Mouse (Mus musculus) olfactory bulb, adult 2 months (tissue): ENCODE results near the gene Snx9. TPM values are rescaled to one million over a fixed set of nuclear protein-coding genes. Genes with fewer than 3 reads are reported as not detected.

Experiments used
- H3K27ac ChIP-seq: fragments of 200-500 bp; 2 replicates; pipeline ENCODE4 v1.5.1; 2012; ENCODE audit warnings: low read depth, low read length; ENCODE audit not compliant: insufficient read depth
- H3K4me1 ChIP-seq: fragments of 200-500 bp; 2 replicates; pipeline ENCODE4 v1.6.1; 2012; ENCODE audit warnings: low read length; ENCODE audit not compliant: control insufficient read depth, insufficient read depth
- H3K4me3 ChIP-seq: fragments of 200-500 bp; 2 replicates; pipeline ENCODE4 v1.5.1; 2012; ENCODE audit warnings: mild to moderate bottlenecking, low read depth, low read length, moderate library complexity; ENCODE audit not compliant: insufficient read depth
- CTCF ChIP-seq: fragments of 200-500 bp; IDR thresholded peaks from 2 replicates; pipeline ENCODE4 v1.5.1; 2012; ENCODE audit warnings: low read depth, mild to moderate bottlenecking, low read length, moderate library complexity; ENCODE audit not compliant: insufficient read depth
- POLR2A ChIP-seq: fragments of 200-500 bp; IDR thresholded peaks from 2 replicates; pipeline ENCODE4 v1.6.1; 2012; ENCODE audit warnings: mild to moderate bottlenecking, low read depth, low read length, moderate library complexity; ENCODE audit not compliant: insufficient read depth
- WGBS: fragments of 180-500 bp; shearing (Covaris S2); methylation state at CpG from one replicate; pipeline ENCODE4 v1.1.7; 2018; 5-methylcytosine and 5-hydroxymethylcytosine counted together
- polyA plus RNA-seq: library from polyadenylated mRNA; stranded (reverse); fragments of >200 nt; gene quantifications from 2 replicates; pipeline ENCODE4 v1.2.4, GENCODE M21; 2012; ENCODE audit warnings: low replicate concordance; ENCODE audit not compliant: missing spikeins, insufficient read depth, insufficient read length

The Snx9 gene
- polyA plus RNA-seq, 1 experiment, result not detected

DNA sequence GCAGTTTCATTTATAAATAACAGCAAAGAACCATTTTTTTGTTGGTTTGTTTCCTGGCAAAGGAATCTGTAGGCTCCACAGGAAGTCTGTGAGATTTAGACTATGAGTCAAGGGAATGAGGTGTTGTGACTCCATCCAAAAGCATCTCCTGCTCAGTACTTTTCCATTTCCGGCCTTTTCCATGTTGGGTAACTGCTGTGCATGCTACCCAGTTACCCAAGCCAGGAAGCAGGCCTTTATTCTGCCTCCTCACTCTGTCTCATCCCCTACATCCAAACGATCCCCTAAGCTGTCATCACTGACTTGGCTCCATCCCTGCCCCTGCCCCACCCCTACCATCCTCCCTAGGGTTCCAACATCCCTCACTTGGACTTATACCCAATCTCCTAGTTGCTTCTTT lies 18.6 kb upstream of the Snx9 start:
- Histone ChIP-seq H3K27ac (no peak overlapping the region), H3K4me3 (no peak overlapping the region), H3K4me1 (peaks cover 7% of the 10 kb centered on the region; the same call in 1 of the 2 replicates)
- TF ChIP-seq POLR2A (no peak), CTCF (no peak)
- 59% methylated on average over 2 of the region's 2 CpGs for WGBS

- H3K27ac ChIP-seq, result no peak overlapping the region
- H3K4me1 ChIP-seq, result peaks cover 7% of the 10 kb centered on the region; the same call in 1 of the 2 replicates
- TF ChIP-seq CTCF, result no peak
- no peak for TF ChIP-seq POLR2A
- 89% methylated on average over 11 of the region's 11 CpGs for WGBS
- no peak overlapping the region for H3K4me3 ChIP-seq
Observed at GRCm38 (mm10) chr17:5823032-5823431, 18.1 kb upstream of the Snx9 start.

GRCm38 (mm10) chr17:5827836-5828582 lies 13.1 kb upstream of the Snx9 start:
- TF ChIP-seq CTCF (no peak), POLR2A (no peak)
- WGBS, result 9% methylated on average over 15 of the region's 15 CpGs
- peak overlapping the region; percentile 30 for H3K4me3 ChIP-seq
- no peak overlapping the region for H3K27ac ChIP-seq
- H3K4me1 ChIP-seq, result peaks cover 5% of the 10 kb centered on the region

GRCm38 (mm10) chr17:5828583-5828836 lies 12.6 kb upstream of the Snx9 start:
- Histone ChIP-seq H3K4me3 (no peak overlapping the region), H3K4me1 (peaks cover 5% of the 10 kb centered on the region), H3K27ac (no peak overlapping the region)
- TF ChIP-seq CTCF (no peak), POLR2A (no peak)
- WGBS, result 40% methylated on average over 3 of the region's 3 CpGs

- Histone ChIP-seq H3K4me1 (peaks cover 5% of the 10 kb centered on the region), H3K4me3 (no peak overlapping the region), H3K27ac (no peak overlapping the region)
- WGBS, result 91% methylated on average over 3 of the region's 3 CpGs
- no peak for TF ChIP-seq POLR2A
- TF ChIP-seq CTCF, result no peak
Observed at GRCm38 (mm10) chr17:5828944-5829343, 12.2 kb upstream of the Snx9 start.

DNA sequence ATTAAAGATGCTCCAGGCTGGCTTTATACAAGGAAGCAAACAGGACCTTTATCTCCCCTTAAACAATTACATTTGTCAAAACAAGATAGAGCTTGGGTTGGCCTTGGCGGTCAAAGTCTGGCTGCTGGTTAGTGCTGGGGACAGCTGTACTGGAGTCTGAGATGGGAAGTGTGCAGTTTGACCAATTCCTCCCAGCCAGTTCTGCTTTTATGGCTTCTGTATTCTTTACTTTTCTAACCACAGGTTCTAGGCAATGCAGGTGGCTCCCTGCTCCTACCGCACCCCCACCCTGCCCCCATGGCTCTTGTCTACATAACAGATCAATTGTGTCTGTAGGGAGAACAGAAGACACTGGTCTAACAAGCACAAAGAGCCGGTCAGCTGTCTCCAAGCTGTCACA lies 11.2 kb upstream of the Snx9 start:
- WGBS, result 85% methylated on average over 3 of the region's 3 CpGs
- H3K27ac ChIP-seq, result no peak overlapping the region
- H3K4me3 ChIP-seq, result no peak overlapping the region
- TF ChIP-seq CTCF, result no peak
- no peak for TF ChIP-seq POLR2A
- H3K4me1 ChIP-seq, result peaks cover 5% of the 10 kb centered on the region

GRCm38 (mm10) chr17:5830382-5830781 lies 10.7 kb upstream of the Snx9 start:
- Histone ChIP-seq H3K4me3 (no peak overlapping the region), H3K4me1 (peaks cover 5% of the 10 kb centered on the region), H3K27ac (no peak overlapping the region)
- WGBS, result 96% methylated on average over 2 of the region's 2 CpGs
- TF ChIP-seq CTCF (no peak), POLR2A (no peak)

DNA sequence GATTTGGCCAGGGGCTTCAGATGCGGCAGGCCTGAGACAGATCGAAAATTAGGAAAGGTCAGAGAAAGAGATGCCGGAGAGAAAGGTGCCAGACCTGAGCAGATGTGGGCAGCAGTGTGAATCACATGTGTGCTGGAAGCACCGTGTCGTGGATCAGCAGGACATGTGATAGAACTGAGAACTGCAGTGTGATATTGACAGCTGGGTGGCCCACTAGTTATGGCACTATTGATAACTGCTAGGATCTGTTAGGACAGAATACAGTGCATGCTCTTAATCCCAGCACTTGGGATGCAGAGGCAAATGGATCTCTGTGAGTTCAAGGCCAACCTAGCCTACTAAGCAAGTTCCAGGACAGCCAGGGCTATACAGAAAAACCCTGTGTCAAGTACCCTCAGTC lies 10.3 kb upstream of the Snx9 start:
- Histone ChIP-seq H3K4me3 (no peak overlapping the region), H3K27ac (no peak overlapping the region), H3K4me1 (peaks cover 5% of the 10 kb centered on the region)
- 93% methylated on average over 5 of the region's 5 CpGs for WGBS
- no peak for TF ChIP-seq POLR2A
- TF ChIP-seq CTCF, result no peak

DNA sequence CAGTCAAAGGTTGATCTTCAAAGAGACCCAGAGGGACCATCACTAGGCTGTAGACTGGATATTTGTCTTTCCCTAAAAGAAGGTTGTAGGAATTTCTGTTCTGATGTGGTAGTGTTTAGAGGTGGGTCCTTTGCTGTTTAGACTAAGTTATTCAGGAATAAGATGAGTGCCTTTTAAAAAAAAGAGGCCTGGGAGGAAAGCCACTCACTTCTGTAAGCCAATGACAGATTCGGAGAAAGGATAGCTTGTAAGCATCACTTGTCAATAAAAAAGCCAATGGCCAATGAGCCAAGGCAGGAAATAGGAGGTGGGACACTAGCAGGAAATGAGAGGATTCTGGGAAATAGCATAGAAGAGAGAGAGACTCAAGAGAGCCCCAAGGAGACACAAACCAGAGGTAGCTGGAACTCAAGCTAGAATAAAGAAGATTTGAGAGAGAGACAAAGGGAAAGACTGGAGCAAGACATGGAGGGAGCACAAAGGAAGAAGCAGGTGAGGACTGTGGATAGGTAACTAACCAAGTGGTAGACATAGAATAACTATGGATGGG lies 9.8 kb upstream of the Snx9 start:
- Histone ChIP-seq H3K27ac (no peak overlapping the region), H3K4me3 (no peak overlapping the region), H3K4me1 (peaks cover 5% of the 10 kb centered on the region)
- TF ChIP-seq CTCF, result no peak
- no peak for TF ChIP-seq POLR2A
- 95% methylated on average over 1 of the region's 1 CpGs for WGBS
